Mouse (Mus musculus) gastrocnemius, adult 2 months (tissue): Measurements from ENCODE around the gene Anxa8. TPM values are rescaled to one million over a fixed set of nuclear protein-coding genes. Genes with fewer than 3 reads are reported as not detected.

ENCODE experiments used
- DNase-seq: peaks from one replicate; pipeline ENCODE4 v3.0.0; 2022
- H3K27ac ChIP-seq: fragments of 200-600 bp; 2 replicates; pipeline ENCODE4 v1.8.1; 2022; ENCODE audit warnings: mild to moderate bottlenecking
- H3K4me3 ChIP-seq: fragments of 200-600 bp; 2 replicates; pipeline ENCODE4 v1.8.1; 2022; ENCODE audit warnings: mild to moderate bottlenecking, moderate library complexity
- CTCF ChIP-seq: fragments of 200-600 bp; IDR thresholded peaks from 2 replicates; pipeline ENCODE4 v1.8.1; 2022; ENCODE audit warnings: antibody characterized with exemption, mild to moderate bottlenecking, moderate library complexity
- intact Hi-C: fragments of 180-260 bp; cut with DNase I; formaldehyde crosslinking; loops from one replicate; pipeline ENCODE4 v1.15.1; 2025
- total RNA-seq, 2 experiments: library from RNA; stranded (reverse); gene quantifications; 2 replicates each; pipeline ENCODE4 v1.2.3; 2021

Gene Anxa8
- total RNA-seq, 2 experiments from 2014 or later: 1.1 TPM

GRCm38 (mm10) chr14:34091475-34091874 is 5.7 kb downstream of the Anxa8 start:
- intact Hi-C loops: no loop called here
- no peak for DNase-seq
- Histone ChIP-seq H3K27ac (no peak overlapping the region), H3K4me3 (no peak overlapping the region)
- no peak for TF ChIP-seq CTCF

- Histone ChIP-seq H3K27ac (no peak overlapping the region), H3K4me3 (no peak overlapping the region)
- no peak for DNase-seq
- TF ChIP-seq CTCF: no peak
- intact Hi-C loops: no loop called here
Measured at GRCm38 (mm10) chr14:34092856-34093255, 7.1 kb downstream of the Anxa8 start.

DNA sequence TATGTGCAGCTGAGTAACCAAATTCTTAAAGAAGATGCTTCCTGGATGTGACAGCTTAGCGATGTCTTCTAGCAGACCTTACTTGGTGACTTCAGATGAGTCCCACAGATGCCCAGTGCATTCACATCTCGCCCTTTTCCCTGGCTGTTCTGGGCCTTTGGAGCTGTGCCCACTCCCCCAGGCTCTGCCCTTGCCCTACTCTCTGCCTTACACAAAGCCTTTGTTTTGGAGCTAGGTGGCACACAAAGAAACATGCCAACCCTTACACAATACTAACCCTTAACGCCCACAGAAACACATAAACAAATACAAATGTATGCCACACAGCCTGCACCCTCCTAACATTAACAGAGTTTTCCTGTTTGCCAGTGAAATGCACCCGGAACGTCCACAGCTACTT is 10.4 kb downstream of the Anxa8 start:
- no peak for TF ChIP-seq CTCF
- Histone ChIP-seq H3K4me3 (no peak overlapping the region), H3K27ac (no peak overlapping the region)
- intact Hi-C loops: no loop called here
- DNase-seq: no peak

DNA sequence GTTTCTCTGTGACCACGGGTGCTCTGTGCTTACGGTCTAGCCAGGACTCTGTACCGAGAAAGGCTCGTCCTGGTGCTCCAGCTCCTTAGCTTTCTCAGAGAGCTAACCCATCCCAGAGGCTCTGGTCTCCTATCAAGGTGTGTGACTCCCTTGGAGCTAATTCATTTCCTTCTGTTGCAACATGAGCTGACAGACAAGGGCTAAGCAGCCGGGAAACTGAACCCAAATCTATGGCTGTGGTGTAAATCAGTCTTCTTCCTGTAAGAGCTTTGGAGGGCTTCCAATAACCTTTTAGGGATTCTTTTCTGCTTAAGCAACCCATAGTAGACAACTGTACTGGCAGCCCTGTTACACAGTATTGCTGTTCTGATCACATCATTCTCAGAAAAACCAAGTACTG is 16.8 kb downstream of the Anxa8 start, which contains the start of gene A630023A22Rik:
Gene A630023A22Rik (minus strand): TSS at position 154 of the 400 bp plus-strand sequence.
- no peak for DNase-seq
- TF ChIP-seq CTCF: no peak
- Histone ChIP-seq H3K27ac (no peak within 1 kb of the TSS), H3K4me3 (no peak within 1 kb of the TSS)
- intact Hi-C loops: no loop called here

GRCm38 (mm10) chr14:34103855-34104254 is 18.1 kb downstream of the Anxa8 start:
- Histone ChIP-seq H3K4me3 (no peak overlapping the region), H3K27ac (no peak overlapping the region)
- intact Hi-C loops: no loop called here
- no peak for TF ChIP-seq CTCF
- no peak for DNase-seq

DNA sequence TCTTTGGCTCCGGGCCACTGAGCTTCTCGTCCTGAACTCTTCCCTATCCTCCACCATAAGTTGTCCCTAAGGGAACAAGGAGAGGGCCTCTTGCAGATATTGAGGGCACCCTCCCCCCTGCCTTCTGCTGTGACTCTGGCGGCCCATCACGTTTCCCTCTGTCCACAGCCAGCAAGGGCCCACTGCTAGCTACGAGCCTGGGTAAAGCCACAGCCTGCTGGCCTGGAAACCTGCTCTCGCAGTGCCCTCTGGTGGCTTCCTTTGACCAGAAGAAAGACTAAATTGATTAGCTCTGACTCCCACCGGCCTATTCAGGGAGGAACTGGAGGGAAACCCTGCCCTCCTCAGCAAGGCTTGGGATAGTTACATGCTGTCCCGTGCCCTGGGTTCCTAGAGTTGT is 19.1 kb downstream of the Anxa8 start:
- intact Hi-C loops: loop anchor here (1.0 kb wide), 1 partner anchor 25 kb away; no protein-coding TSS in a partner anchor
- Histone ChIP-seq H3K4me3 (peak overlapping the region; percentile 35; the same call in 1 of the 2 replicates), H3K27ac (no peak overlapping the region)
- peak; percentile 73 for TF ChIP-seq CTCF
- peak; percentile 77 for DNase-seq

DNA sequence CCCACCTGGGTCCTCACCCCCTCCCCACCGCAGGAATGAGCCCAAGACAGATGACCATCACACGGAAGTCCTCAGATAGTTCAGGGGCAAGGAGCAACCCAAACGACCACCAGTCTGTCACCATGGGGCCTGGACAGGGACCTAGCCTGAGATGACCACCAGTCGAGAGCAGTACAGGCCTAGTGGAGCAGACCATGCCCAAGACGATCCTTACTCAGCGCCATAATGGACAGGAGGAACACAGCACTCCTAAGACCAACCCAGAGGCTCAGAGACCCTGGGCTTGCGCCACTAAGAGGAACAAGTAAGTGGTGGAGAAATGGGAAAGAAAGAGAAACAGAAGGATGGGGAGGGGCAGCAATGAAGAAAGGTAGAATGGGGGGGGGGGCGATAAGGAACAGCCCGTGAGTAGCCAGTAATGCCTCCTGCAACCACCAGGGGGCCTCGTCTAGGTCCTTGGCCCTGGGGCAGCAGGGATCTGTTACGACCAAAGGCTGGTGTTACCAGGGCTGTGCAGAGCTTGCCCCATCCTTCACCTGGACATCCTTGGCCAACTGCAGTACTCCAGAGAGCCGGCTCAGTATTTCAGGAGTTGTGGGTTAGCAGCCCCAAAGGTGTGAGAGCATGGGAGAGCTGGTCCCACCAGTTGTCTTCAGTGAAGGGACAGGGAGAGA is 20.7 kb downstream of the Anxa8 start:
- DNase-seq: peak; percentile 55
- H3K4me3 ChIP-seq: no peak overlapping the region
- intact Hi-C loops: no loop called here
- TF ChIP-seq CTCF: peak; percentile 72
- no peak overlapping the region for H3K27ac ChIP-seq

DNA sequence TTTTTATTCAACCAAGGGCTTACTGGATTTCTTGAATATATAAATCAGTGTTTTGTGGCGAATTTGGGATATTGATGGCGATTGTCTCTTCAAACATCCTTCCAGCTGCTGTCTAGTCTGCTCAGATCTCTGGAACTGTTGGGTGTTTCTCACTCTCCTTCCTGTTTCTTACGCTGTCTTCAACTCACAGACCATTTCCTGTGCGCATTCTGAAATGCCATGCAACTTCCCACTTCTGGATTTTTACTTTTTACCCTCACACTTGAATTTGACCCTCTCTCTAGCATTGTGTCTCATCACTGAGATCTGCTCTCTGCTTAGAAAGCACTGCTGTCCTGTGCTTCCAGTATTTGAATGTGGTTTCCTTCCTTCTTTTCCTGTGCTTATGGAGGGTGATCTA is 21.8 kb downstream of the Anxa8 start:
- no peak for DNase-seq
- no peak for TF ChIP-seq CTCF
- H3K4me3 ChIP-seq: no peak overlapping the region
- H3K27ac ChIP-seq: no peak overlapping the region
- intact Hi-C loops: no loop called here

GRCm38 (mm10) chr14:34114311-34114710 is 28.5 kb downstream of the Anxa8 start:
- intact Hi-C loops: no loop called here
- H3K27ac ChIP-seq: no peak overlapping the region
- no peak for TF ChIP-seq CTCF
- no peak overlapping the region for H3K4me3 ChIP-seq
- no peak for DNase-seq

DNA sequence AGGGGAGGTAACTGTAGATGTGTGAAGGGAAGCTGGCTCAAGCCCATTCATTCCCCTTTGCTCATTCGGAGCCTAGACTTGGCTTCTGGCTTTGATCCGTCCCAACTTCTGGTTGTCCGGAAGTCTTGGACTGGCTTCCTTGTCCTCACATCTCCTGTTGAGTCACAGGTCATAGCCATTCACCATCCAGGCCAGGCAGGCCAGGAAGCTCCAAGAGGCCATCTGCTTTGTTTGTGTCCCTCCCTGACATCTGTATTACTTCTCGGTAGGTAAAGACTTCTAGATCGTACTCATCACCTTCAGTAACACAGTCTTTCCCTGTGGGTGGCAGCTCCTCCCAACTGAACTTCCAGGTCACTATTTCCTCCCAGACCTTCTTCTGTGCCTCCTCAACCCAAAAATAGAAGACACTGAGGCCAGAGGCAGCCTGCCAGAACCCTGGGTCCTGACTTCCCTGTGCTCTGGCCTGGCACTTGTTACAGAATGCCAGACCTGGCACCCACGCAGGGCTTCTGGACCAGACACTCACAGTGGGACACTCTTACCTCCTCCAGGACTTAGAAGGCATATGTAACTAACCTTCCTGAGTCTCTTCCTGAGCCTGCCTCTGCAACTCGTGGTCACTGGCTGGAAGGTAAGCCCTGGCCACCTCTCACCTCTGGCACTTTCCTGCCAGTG is 33.4 kb downstream of the Anxa8 start:
- DNase-seq: no peak
- TF ChIP-seq CTCF: no peak
- intact Hi-C loops: no loop called here
- no peak overlapping the region for H3K4me3 ChIP-seq
- H3K27ac ChIP-seq: no peak overlapping the region

DNA sequence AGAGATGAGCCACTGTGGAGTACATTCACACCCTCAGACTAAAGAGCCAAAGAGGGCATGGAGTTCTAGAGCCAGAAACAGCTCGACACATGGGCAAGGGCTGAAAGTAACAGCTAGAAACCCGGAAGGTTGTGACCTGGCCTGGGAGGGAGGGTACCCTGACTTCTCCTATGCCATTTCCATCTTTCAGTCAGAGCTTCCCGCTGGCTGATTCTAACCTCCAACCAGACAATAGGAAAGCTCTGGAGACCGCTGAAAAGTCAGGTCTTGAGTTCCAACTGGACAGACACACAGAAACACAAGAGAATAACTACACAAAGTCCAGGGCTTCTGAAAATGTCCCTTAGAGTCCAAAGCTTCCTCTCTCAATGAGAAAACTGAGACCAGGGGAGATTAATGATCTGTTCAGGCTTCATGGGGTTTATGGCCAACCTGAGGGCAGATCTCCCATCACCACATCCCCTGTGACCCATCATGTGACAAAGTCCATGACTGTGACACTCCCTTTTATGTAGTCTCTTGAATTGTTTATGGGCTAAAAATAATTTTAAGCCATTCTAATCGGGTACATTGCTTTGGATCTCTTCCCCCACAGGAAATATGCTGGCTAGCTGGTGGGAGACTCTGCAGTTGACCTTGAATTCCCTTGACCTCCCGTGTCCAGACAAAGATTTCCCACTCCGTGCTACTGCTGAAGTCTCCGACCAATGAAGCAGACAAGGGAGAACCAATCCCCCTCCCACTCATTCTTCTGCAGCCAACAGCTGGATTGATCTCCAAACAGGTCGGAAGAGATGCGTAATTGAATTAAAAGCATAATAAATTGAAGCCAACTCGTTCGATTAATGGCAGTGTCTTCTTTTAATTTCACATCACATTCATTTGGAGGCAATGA is 34.5 kb downstream of the Anxa8 start:
- DNase-seq: no peak

GRCm38 (mm10) chr14:34120923-34121351 is 35.2 kb downstream of the Anxa8 start:
- DNase-seq: no peak
- TF ChIP-seq CTCF: no peak
- Histone ChIP-seq H3K27ac (no peak overlapping the region), H3K4me3 (no peak overlapping the region)
- intact Hi-C loops: no loop called here

More for the DNA sequence above, 34.5 kb downstream of the Anxa8 start:
- no peak for TF ChIP-seq CTCF
- no peak overlapping the region for H3K4me3 ChIP-seq
- H3K27ac ChIP-seq: no peak overlapping the region
- intact Hi-C loops: no loop called here

DNA sequence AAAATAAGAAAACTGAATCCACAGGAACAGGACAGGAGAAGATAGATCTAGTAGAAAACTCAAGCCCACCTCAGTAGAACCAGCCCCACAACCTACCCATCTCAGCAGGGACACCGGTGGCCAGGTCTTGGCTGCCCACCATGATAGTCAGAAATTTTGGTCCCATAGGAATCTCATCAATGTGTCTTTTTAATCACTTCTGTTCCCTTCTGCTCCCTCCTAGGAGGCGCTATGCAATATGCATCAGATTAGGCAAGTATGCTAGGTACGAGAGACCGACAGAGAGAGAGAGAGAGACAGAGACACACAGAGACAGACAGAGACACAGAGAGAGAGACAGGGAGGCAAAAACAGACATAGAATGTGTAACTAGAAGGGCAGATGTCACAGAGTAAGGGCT is 35.9 kb downstream of the Anxa8 start:
- Histone ChIP-seq H3K27ac (no peak overlapping the region), H3K4me3 (no peak overlapping the region)
- intact Hi-C loops: no loop called here
- no peak for TF ChIP-seq CTCF
- no peak for DNase-seq
